Mouse (Mus musculus) forebrain, postnatal 0 days (tissue): ENCODE data around the gene Ptgir. TPM values are rescaled to one million over a fixed set of nuclear protein-coding genes. Genes with fewer than 3 reads are reported as not detected.

Experiments used
- ATAC-seq: fragments of 200-750 bp; cut with Nextera tagmentation; 2 replicates; pipeline ENCODE4 v1.8.0; 2017; ENCODE audit warnings: mild to moderate bottlenecking, moderate library complexity
- DNase-seq: peaks from one replicate; pipeline ENCODE4 v3.0.0-alpha.2; 2015
- H3K27ac ChIP-seq: fragments of 300-500 bp; sonication (generic); 2 replicates; pipeline ENCODE4 v1.5.1; 2014; ENCODE audit warnings: low read depth, mild to moderate bottlenecking, antibody characterized with exemption, low read length, moderate library complexity, mixed read lengths
- H3K27me3 ChIP-seq: fragments of 300-500 bp; sonication (generic); 2 replicates; pipeline ENCODE4 v1.6.1; 2014; ENCODE audit warnings: mild to moderate bottlenecking, low read length, mixed read lengths; ENCODE audit not compliant: insufficient read depth
- H3K36me3 ChIP-seq: fragments of 300-500 bp; sonication (generic); 2 replicates; pipeline ENCODE4 v1.6.1; 2014; ENCODE audit warnings: mild to moderate bottlenecking, moderate library complexity; ENCODE audit not compliant: insufficient read depth
- H3K4me1 ChIP-seq: fragments of 300-500 bp; sonication (generic); 2 replicates; pipeline ENCODE4 v1.6.1; 2014; ENCODE audit warnings: antibody characterized with exemption; ENCODE audit not compliant: insufficient read depth
- H3K4me2 ChIP-seq: fragments of 300-500 bp; sonication (generic); 2 replicates; pipeline ENCODE4 v1.6.1; 2014; ENCODE audit warnings: low read depth, mild to moderate bottlenecking, moderate library complexity
- H3K4me3 ChIP-seq: fragments of 300-500 bp; sonication (generic); 2 replicates; pipeline ENCODE4 v1.5.1; 2014; ENCODE audit warnings: low read depth, low read length, mixed read lengths
- H3K9ac ChIP-seq: fragments of 300-500 bp; sonication (generic); 2 replicates; pipeline ENCODE4 v1.6.1; 2014; ENCODE audit warnings: mild to moderate bottlenecking
- H3K9me3 ChIP-seq: fragments of 300-500 bp; sonication (generic); 2 replicates; pipeline ENCODE4 v1.6.1; 2016; ENCODE audit warnings: low read length
- CTCF ChIP-seq: sonication (generic); IDR thresholded peaks from 2 replicates; pipeline ENCODE4 v1.5.1; 2016; ENCODE audit warnings: antibody characterized with exemption, control low read depth, low read depth
- WGBS: fragments of 180-500 bp; shearing (Covaris S2); extraction: QIAGEN DNeasy Blood & Tissue Kit; methylation state at CpG from one replicate; pipeline ENCODE4 v1.1.7; 2014; 5-methylcytosine and 5-hydroxymethylcytosine counted together
- polyA plus RNA-seq: library from polyadenylated mRNA; unstranded; fragments of >200 nt; fragmentation: Nextera tagmentation; extraction: Ambion mirVana; gene quantifications from 2 replicates; pipeline ENCODE4 v1.2.1, GENCODE M21; 2015
- total RNA-seq: library from RNA; depleted of rRNA; stranded (reverse); fragments of >200 nt; gene quantifications from 2 replicates; pipeline ENCODE4 v1.2.3, GENCODE M21; 2014; rRNA removed

Gene Ptgir
- total RNA-seq, result 0.15 TPM in 1 of 2 replicates, not detected in the other
- 0.08 and 0.09 TPM in 2 replicates for polyA plus RNA-seq

GRCm38 (mm10) chr7:16906281-16906680, at the start of gene Ptgir:
TSS of gene Ptgir (plus strand) at chr7:16906490.
- no peaks in the 10 kb centered on the region for H3K36me3 ChIP-seq
- WGBS, result 16% methylated on average over 6 of the region's 6 CpGs
- H3K4me1 ChIP-seq, result no peaks in the 10 kb centered on the region
- H3K4me3 ChIP-seq, result no peak within 1 kb of the TSS
- H3K9ac ChIP-seq, result no peak within 1 kb of the TSS
- DNase-seq (no peak), ATAC-seq (no peak)
- no peak within 1 kb of the TSS for H3K27ac ChIP-seq
- H3K9me3 ChIP-seq, result no peaks in the 10 kb centered on the region
- no peak for TF ChIP-seq CTCF
- H3K4me2 ChIP-seq, result no peak within 1 kb of the TSS
- no peaks in the 10 kb centered on the region for H3K27me3 ChIP-seq

- H3K4me2 ChIP-seq, result no peak overlapping the region
- DNase-seq (peak; percentile 36), ATAC-seq (peak; percentile 54; the same call in 1 of the 2 replicates)
- H3K9me3 ChIP-seq, result no peaks in the 10 kb centered on the region
- H3K4me3 ChIP-seq, result no peak overlapping the region
- no peak overlapping the region for H3K9ac ChIP-seq
- H3K36me3 ChIP-seq, result peaks cover 20% of the 10 kb centered on the region
- WGBS, result 23% methylated on average over 17 of the region's 17 CpGs
- no peaks in the 10 kb centered on the region for H3K4me1 ChIP-seq
- no peaks in the 10 kb centered on the region for H3K27me3 ChIP-seq
- TF ChIP-seq CTCF, result peak; percentile 68
- no peak overlapping the region for H3K27ac ChIP-seq
Observed at GRCm38 (mm10) chr7:16858336-16858735, 48.0 kb upstream of the Ptgir start.

- Histone ChIP-seq H3K27me3 (no peaks in the 10 kb centered on the region), H3K4me1 (no peaks in the 10 kb centered on the region), H3K9ac (no peak overlapping the region), H3K9me3 (no peaks in the 10 kb centered on the region), H3K36me3 (peaks cover 14% of the 10 kb centered on the region), H3K4me2 (no peak overlapping the region), H3K4me3 (no peak overlapping the region), H3K27ac (no peak overlapping the region)
- no peak for ATAC-seq
- WGBS, result 23% methylated on average over 5 of the region's 5 CpGs
- peak; percentile 68 for DNase-seq
- peak; percentile 80 for TF ChIP-seq CTCF
Observed at GRCm38 (mm10) chr7:16859902-16860651, 46.2 kb upstream of the Ptgir start.

- ATAC-seq, result no peak
Observed at GRCm38 (mm10) chr7:16867488-16867887, 38.8 kb upstream of the Ptgir start.

GRCm38 (mm10) chr7:16869497-16869896, 36.8 kb upstream of the Ptgir start:
- peak overlapping the region; percentile 70 for H3K9ac ChIP-seq
- TF ChIP-seq CTCF, result no peak
- H3K4me1 ChIP-seq, result no peaks in the 10 kb centered on the region; the same call in 1 of the 2 replicates
- H3K36me3 ChIP-seq, result 0 out of 2 replicates have a peak, but pooled peaks cover 6% of the 10 kb centered on the region
- DNase-seq (peak; percentile 94), ATAC-seq (peak; percentile 99)
- WGBS, result 13% methylated on average over 16 of the region's 16 CpGs
- H3K4me2 ChIP-seq, result peak overlapping the region; percentile 63
- peak overlapping the region; percentile 88 for H3K27ac ChIP-seq
- H3K27me3 ChIP-seq, result no peaks in the 10 kb centered on the region
- H3K4me3 ChIP-seq, result peak overlapping the region; percentile 42
- no peaks in the 10 kb centered on the region for H3K9me3 ChIP-seq

More at GRCm38 (mm10) chr7:16867488-16867887, 38.8 kb upstream of the Ptgir start:
- Histone ChIP-seq H3K36me3 (peaks cover 6% of the 10 kb centered on the region; the same call in 1 of the 2 replicates), H3K4me2 (no peak overlapping the region), H3K9me3 (no peaks in the 10 kb centered on the region), H3K9ac (no peak overlapping the region), H3K27ac (no peak overlapping the region), H3K4me3 (no peak overlapping the region), H3K27me3 (no peaks in the 10 kb centered on the region), H3K4me1 (no peaks in the 10 kb centered on the region; the same call in 1 of the 2 replicates)
- TF ChIP-seq CTCF, result no peak
- no peak for DNase-seq
- WGBS, result 96% methylated on average over 3 of the region's 3 CpGs

- H3K9ac ChIP-seq, result no peak overlapping the region
- DNase-seq (no peak), ATAC-seq (no peak)
- H3K4me2 ChIP-seq, result no peak overlapping the region
- H3K27ac ChIP-seq, result no peak overlapping the region
- 83% methylated on average over 10 of the region's 10 CpGs for WGBS
- no peak overlapping the region for H3K4me3 ChIP-seq
- no peak for TF ChIP-seq CTCF
- H3K27me3 ChIP-seq, result no peaks in the 10 kb centered on the region
- H3K36me3 ChIP-seq, result no peaks in the 10 kb centered on the region
- H3K4me1 ChIP-seq, result peaks cover 3% of the 10 kb centered on the region; the same call in 1 of the 2 replicates
- no peaks in the 10 kb centered on the region for H3K9me3 ChIP-seq
Observed at GRCm38 (mm10) chr7:16871600-16871999, 34.7 kb upstream of the Ptgir start.

- 94% methylated on average over 9 of the region's 9 CpGs for WGBS
- Histone ChIP-seq H3K4me3 (no peak overlapping the region), H3K9ac (no peak overlapping the region), H3K27me3 (no peaks in the 10 kb centered on the region), H3K9me3 (no peaks in the 10 kb centered on the region), H3K36me3 (no peaks in the 10 kb centered on the region), H3K4me2 (no peak overlapping the region), H3K27ac (no peak overlapping the region), H3K4me1 (peaks cover 7% of the 10 kb centered on the region; the same call in 1 of the 2 replicates)
- DNase-seq, result no peak
- ATAC-seq, result no peak
- TF ChIP-seq CTCF, result no peak
Observed at GRCm38 (mm10) chr7:16872478-16872877, 33.8 kb upstream of the Ptgir start.
